Mouse (Mus musculus) heart, postnatal 0 days (tissue): ENCODE measurements around the gene Ccm2. TPM values are rescaled to one million over a fixed set of nuclear protein-coding genes. Genes with fewer than 3 reads are reported as not detected.

ENCODE experiments used
- ATAC-seq: fragments of 200-750 bp; cut with Nextera tagmentation; 2 replicates; pipeline ENCODE4 v1.8.0; 2017; ENCODE audit warnings: low read depth, moderate number of reproducible peaks, moderate library complexity; ENCODE audit not compliant: insufficient read depth
- DNase-seq: peaks from one replicate; pipeline ENCODE4 v3.0.0-alpha.2; 2016; ENCODE audit warnings: low spot score
- H3K27ac ChIP-seq: fragments of 300-500 bp; sonication (generic); 2 replicates; pipeline ENCODE4 v1.5.1; 2014; ENCODE audit warnings: low read depth, mild to moderate bottlenecking
- H3K27me3 ChIP-seq: fragments of 300-500 bp; sonication (generic); 2 replicates; pipeline ENCODE4 v1.6.1; 2014; ENCODE audit warnings: low read length, mixed read lengths; ENCODE audit not compliant: control insufficient read depth, insufficient read depth
- H3K36me3 ChIP-seq: fragments of 300-500 bp; sonication (generic); replicated peaks from 2 replicates; pipeline ENCODE4 v1.6.1; 2014; ENCODE audit warnings: low read length, mixed read lengths; ENCODE audit not compliant: control insufficient read depth, insufficient read depth
- H3K4me1 ChIP-seq: fragments of 300-500 bp; sonication (generic); 2 replicates; pipeline ENCODE4 v1.6.1; 2014; ENCODE audit warnings: antibody characterized with exemption; ENCODE audit not compliant: control insufficient read depth, insufficient read depth
- H3K4me2 ChIP-seq: fragments of 300-500 bp; sonication (generic); 2 replicates; pipeline ENCODE4 v1.6.1; 2014; ENCODE audit warnings: low read depth, mild to moderate bottlenecking, low read length, moderate library complexity
- H3K4me3 ChIP-seq: fragments of 300-500 bp; sonication (generic); 2 replicates; pipeline ENCODE4 v1.5.1; 2014; ENCODE audit warnings: low read depth, low read length
- H3K9ac ChIP-seq: fragments of 300-500 bp; sonication (generic); replicated peaks from 2 replicates; pipeline ENCODE4 v1.6.1; 2014; ENCODE audit warnings: low read depth, low read length, mixed read lengths
- H3K9me3 ChIP-seq: fragments of 300-500 bp; sonication (generic); replicated peaks from 2 replicates; pipeline ENCODE4 v1.6.1; 2016; ENCODE audit warnings: low read length; ENCODE audit not compliant: control insufficient read depth
- CTCF ChIP-seq: IDR thresholded peaks from 2 replicates; pipeline ENCODE4 v1.5.1; 2016; ENCODE audit warnings: antibody characterized with exemption, control low read depth, low read depth
- EP300 ChIP-seq: IDR thresholded peaks from 2 replicates; pipeline ENCODE4 v1.6.1; 2016; ENCODE audit warnings: antibody characterized with exemption, low read depth
- WGBS: fragments of 180-500 bp; shearing (Covaris S2); extraction: QIAGEN DNeasy Blood & Tissue Kit; methylation state at CpG from one replicate; pipeline ENCODE4 v1.1.7; 2014; 5-methylcytosine and 5-hydroxymethylcytosine counted together
- polyA plus RNA-seq: library from polyadenylated mRNA; unstranded; fragments of >200 nt; fragmentation: Nextera tagmentation; extraction: Ambion mirVana; gene quantifications from 2 replicates; pipeline ENCODE4 v1.2.1, GENCODE M21; 2015
- total RNA-seq: library from RNA; depleted of rRNA; stranded (reverse); fragments of >200 nt; gene quantifications from 2 replicates; pipeline ENCODE4 v1.2.3, GENCODE M21; 2014; ENCODE audit warnings: low replicate concordance

Ccm2 gene
- total and polyA plus RNA-seq, 2 experiments from 2014 or later = 38.4 to 54.4 TPM

DNA sequence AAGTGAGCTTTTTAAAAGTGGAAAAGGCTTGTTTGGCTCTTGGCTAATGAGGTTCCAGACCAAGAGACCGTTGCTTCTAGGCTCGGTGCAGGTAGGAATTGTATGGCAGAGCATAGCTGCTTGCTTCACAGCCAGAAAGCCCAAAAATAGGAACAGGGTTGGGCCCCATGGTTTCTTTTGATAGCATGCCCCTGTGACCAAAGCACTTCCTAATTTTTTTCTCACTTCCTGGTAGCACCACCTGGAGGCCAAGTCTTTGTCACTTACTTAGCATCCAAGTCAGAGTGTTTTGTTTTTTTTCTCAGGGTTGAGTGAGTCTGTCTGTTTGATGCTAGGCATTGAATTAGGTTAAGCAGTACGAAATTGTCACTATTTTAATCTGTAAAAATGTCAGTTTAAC is 40.0 kb downstream of the Ccm2 start:
- H3K4me2 ChIP-seq = no peak overlapping the region
- no peaks in the 10 kb centered on the region for H3K27me3 ChIP-seq
- TF ChIP-seq EP300 = no peak
- TF ChIP-seq CTCF = peak; percentile 30
- ATAC-seq (peak; percentile 50), DNase-seq (peak; percentile 25)
- 43% methylated on average over 3 of the region's 3 CpGs for WGBS
- no peak overlapping the region for H3K4me3 ChIP-seq
- H3K27ac ChIP-seq = peak overlapping the region; percentile 0; the same call in 1 of the 2 replicates
- H3K36me3 ChIP-seq = peaks cover 37% of the 10 kb centered on the region
- no peak overlapping the region for H3K9ac ChIP-seq
- H3K4me1 ChIP-seq = peaks cover 6% of the 10 kb centered on the region; the same call in 1 of the 2 replicates
- no peaks in the 10 kb centered on the region for H3K9me3 ChIP-seq

DNA sequence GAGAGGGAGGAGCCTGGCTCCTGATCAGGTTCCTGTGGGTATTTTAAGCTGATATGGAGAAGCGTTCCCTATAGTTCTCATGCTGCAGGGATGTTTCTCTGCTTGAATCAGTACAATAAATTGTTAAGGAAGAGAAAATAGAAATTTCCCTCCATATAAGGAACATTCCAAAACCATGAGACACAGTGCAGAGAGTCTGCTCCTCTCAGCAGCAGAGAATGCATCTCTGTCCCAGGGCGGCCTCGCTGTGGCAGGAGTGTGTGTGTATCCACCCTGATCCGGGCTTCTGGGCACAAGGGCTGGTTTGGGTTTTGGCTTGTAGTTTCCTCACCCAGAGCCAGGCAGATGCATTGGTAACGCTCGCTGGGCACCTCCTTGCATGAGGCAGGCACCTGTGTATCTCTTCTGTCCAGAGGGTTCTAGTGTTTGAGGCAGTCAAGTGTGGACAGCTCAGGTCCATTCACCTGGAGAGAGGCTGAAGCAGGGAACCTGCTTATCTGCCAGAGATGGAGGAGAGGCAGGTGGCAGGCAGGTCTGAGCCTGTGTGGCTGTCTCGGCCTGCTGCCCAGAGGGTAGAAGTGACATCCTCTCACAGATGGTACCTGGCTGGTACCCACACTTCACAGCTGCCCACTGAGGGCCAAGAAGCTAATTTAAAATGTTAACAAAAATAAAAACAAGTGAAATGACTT is 40.7 kb downstream of the Ccm2 start:
- peak; percentile 31; the same call in 1 of the 2 replicates for ATAC-seq
- Histone ChIP-seq H3K27ac (peak overlapping the region; percentile 0; the same call in 1 of the 2 replicates), H3K9ac (no peak overlapping the region), H3K27me3 (no peaks in the 10 kb centered on the region), H3K4me1 (peaks cover 6% of the 10 kb centered on the region; the same call in 1 of the 2 replicates), H3K36me3 (peaks cover 44% of the 10 kb centered on the region), H3K9me3 (no peaks in the 10 kb centered on the region), H3K4me2 (no peak overlapping the region), H3K4me3 (no peak overlapping the region)
- WGBS = 61% methylated on average over 7 of the region's 7 CpGs
- DNase-seq = no peak
- TF ChIP-seq EP300 = no peak
- no peak for TF ChIP-seq CTCF

DNA sequence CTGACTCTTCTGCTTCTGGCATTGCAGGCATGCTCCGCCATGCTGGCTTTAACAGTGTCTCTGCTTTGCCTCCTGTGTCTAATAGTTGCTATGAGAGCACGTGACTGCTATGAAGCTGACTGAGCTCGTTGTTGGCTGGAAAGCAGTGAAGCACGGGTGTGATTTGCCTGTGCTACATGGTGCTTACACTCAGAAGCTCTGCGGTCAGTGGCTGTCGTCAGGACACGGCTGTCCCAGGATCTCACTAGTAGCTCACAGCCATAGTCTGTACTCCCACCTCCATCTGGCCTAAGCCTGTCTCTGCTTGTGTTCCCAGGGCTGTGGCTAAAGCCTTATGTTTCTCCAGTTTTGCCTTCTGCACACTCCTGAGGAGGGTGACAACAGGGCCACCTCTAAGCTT is 41.6 kb downstream of the Ccm2 start:
- H3K9me3 ChIP-seq = no peaks in the 10 kb centered on the region
- peaks cover 6% of the 10 kb centered on the region; the same call in 1 of the 2 replicates for H3K4me1 ChIP-seq
- H3K36me3 ChIP-seq = peaks cover 53% of the 10 kb centered on the region
- no peak overlapping the region for H3K9ac ChIP-seq
- H3K4me2 ChIP-seq = no peak overlapping the region
- no peak overlapping the region for H3K27ac ChIP-seq
- no peak overlapping the region for H3K4me3 ChIP-seq
- no peak for TF ChIP-seq CTCF
- TF ChIP-seq EP300 = no peak
- WGBS = 93% methylated on average over 7 of the region's 7 CpGs
- no peaks in the 10 kb centered on the region for H3K27me3 ChIP-seq
- DNase-seq (no peak), ATAC-seq (no peak)

DNA sequence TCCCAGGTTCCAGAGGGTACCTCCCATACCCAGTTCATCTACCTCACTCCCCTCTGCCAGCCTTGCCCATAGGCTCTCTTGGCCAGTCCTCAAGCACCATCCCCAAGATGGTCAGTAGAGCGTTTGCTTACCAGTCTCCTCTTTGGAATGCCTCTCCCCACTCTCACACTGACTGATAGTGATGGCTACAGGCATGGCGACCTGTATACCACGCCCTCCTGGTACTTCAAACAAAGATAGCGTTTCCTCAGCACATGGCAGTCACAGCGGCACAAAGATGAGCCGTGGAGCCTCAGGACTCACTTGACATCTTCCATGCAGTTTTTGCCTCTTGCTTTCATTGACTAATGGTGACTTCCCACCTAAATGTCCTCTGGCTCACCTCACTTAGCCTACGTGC is 43.2 kb downstream of the Ccm2 start:
- H3K4me2 ChIP-seq = no peak overlapping the region
- peaks cover 69% of the 10 kb centered on the region for H3K36me3 ChIP-seq
- no peak overlapping the region for H3K9ac ChIP-seq
- WGBS = 71% methylated on average over 7 of the region's 7 CpGs
- H3K27ac ChIP-seq = no peak overlapping the region
- TF ChIP-seq CTCF (no peak), EP300 (no peak)
- peaks cover 6% of the 10 kb centered on the region; the same call in 1 of the 2 replicates for H3K4me1 ChIP-seq
- ATAC-seq (no peak), DNase-seq (no peak)
- no peaks in the 10 kb centered on the region for H3K9me3 ChIP-seq
- no peak overlapping the region for H3K4me3 ChIP-seq
- no peaks in the 10 kb centered on the region for H3K27me3 ChIP-seq

DNA sequence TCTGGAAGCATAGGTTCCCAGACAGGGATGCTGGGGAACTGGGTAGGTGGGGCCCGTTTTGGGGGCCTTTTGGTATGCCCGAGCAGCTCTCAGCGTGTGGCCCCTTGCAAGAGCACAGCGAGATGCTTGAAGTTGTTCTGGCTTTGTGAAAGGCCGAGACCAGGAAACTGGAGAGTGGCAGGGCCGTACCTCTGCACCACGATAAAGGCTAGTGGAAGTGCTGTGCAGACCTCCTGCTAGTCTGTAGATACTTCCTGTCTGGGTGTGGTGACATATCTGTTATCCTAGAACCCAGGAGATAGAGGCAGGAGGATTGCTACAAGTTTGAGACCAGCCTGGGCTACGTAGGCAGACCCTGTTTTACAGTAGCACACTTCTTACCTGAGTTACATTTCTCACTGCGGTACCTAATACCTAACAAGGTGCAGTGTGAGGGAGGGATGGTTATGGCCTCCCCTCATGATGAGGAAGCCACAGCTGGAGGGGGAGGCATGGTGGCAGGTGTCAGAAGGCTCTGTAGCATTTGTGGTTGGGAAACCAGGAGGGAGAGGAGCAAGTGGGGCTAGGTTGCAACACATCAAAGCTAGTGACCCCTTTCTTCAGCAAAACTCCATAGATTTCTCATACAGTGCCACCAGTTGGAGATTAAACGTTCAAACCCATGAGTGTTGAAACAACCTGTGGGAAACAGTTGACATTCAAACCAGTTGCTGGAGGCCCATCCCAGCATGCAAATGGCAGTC is 44.4 kb downstream of the Ccm2 start:
- Histone ChIP-seq H3K4me2 (no peak overlapping the region), H3K9ac (no peak overlapping the region), H3K9me3 (no peaks in the 10 kb centered on the region), H3K36me3 (peaks cover 72% of the 10 kb centered on the region), H3K27ac (no peak overlapping the region), H3K4me1 (peaks cover 6% of the 10 kb centered on the region), H3K27me3 (no peaks in the 10 kb centered on the region), H3K4me3 (no peak overlapping the region)
- TF ChIP-seq EP300 (no peak), CTCF (no peak)
- DNase-seq (no peak), ATAC-seq (no peak)
- WGBS = 84% methylated on average over 10 of the region's 10 CpGs
